Mouse (Mus musculus) E14TG2a.4 (cell line): ENCODE data around the gene Gnmt.

ENCODE experiments used
- CTCF ChIP-seq: conservative IDR thresholded peaks from 2 replicates; pipeline ENCODE4 v1.5.1; 2014; ENCODE audit warnings: low read length
- POU5F1 ChIP-seq: IDR thresholded peaks from 2 replicates; pipeline ENCODE4 v1.6.1; 2014; ENCODE audit warnings: low read length, borderline replicate concordance

- no peak for TF ChIP-seq CTCF
- no peak for TF ChIP-seq POU5F1
Observed at GRCm38 (mm10) chr17:46680760-46681373, 48.1 kb downstream of the Gnmt start, which contains the start of gene Klhdc3.
